Mouse (Mus musculus) olfactory bulb, adult 2 months (tissue): ENCODE data around the gene Spg21.
A peak's percentile ranks its signal among the peaks of the same experiment; 100 is the strongest.

Source experiments
- CTCF ChIP-seq: fragments of 200-500 bp; IDR thresholded peaks from 2 replicates; pipeline ENCODE4 v1.5.1; 2012; ENCODE audit warnings: low read depth, mild to moderate bottlenecking, low read length, moderate library complexity; ENCODE audit not compliant: insufficient read depth
- POLR2A ChIP-seq: fragments of 200-500 bp; IDR thresholded peaks from 2 replicates; pipeline ENCODE4 v1.6.1; 2012; ENCODE audit warnings: mild to moderate bottlenecking, low read depth, low read length, moderate library complexity; ENCODE audit not compliant: insufficient read depth

- no peak for TF ChIP-seq POLR2A
- TF ChIP-seq CTCF, result peak; percentile 91
Measured at GRCm38 (mm10) chr9:65523611-65524364, 63.0 kb downstream of the Spg21 start.
